Comparison of ENCODE assay signal across 12 mouse cellular contexts in the genomic region with DNA sequence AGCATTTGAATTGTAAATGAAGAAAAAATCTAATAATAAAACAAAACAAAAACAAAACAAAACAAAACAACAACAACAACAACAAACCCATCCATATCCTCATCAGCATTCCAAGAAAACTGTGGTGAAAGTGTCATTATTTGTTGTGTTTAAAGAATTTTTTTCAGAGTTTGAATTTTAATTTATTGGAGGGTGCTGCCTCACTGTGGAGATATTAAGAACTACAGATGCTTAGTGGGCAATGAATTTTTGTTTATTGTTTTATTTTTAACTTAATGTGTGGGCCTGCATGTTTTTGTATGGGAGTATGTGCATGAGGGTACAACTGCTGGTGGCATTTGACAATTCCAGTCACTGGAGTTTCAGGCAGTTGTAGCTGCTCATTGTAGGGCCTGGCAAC.
DNase-seq lines count a peak whose midpoint lies in the region; ATAC-seq and TF ChIP-seq lines count a peak whose summit lies in the region.
"Had no signal": no experiment of that assay in that cellular context is flagged by ENCODE, and none has a peak within 500 bp of the region (broad histone marks: within the 10 kb centered on the region; RNA-seq: fewer than 3 reads in every experiment).

No protein-coding gene starts in this region.

- H3K4me3 ChIP-seq in hindbrain, embryonic 11.5 days (ENCODE audit: low read depth, low read length): no peak overlapping the region
- H3K4me3 ChIP-seq in hindbrain, embryonic 16.5 days (ENCODE audit: low read length): no peak overlapping the region
- H3K4me3 ChIP-seq in liver, adult 2 months (ENCODE audit: insufficient read depth, low read depth, low read length): no peak overlapping the region
- H3K4me3 ChIP-seq in liver, embryonic 11.5 days (ENCODE audit: low read depth, low read length): no peak overlapping the region

- TF ChIP-seq CTCF in liver, adult 2 months (IDR thresholded peaks at IDR 0.05; ENCODE audit: low read depth, low read length): peak; percentile 13; the same call in 1 of the 2 replicates

- intact Hi-C loops in gastrocnemius, postnatal 36 days (cut with DNase I): no loop called here

- no peak overlapping the region for H3K27ac ChIP-seq in hindbrain, embryonic 11.5 days (ENCODE audit: low read depth, low read length)
- H3K27ac ChIP-seq in hindbrain, embryonic 16.5 days (ENCODE audit: low read depth, low read length): no peak overlapping the region
- no peak overlapping the region for H3K27ac ChIP-seq in liver, adult 2 months (replicated peaks; ENCODE audit: insufficient read depth, low read depth, low read length)
- no peak overlapping the region for H3K27ac ChIP-seq in liver, embryonic 11.5 days (ENCODE audit: low read depth, low read length)

- DNase-seq in cerebellum, adult 8-10 months: peak; percentile 24
- DNase-seq in cerebellum, adult 11-12 months: no peak
- no peak for DNase-seq in hindbrain, embryonic 11.5 days (ENCODE audit: low spot score)
- no peak for DNase-seq in liver, adult 2 months (ENCODE audit: extremely low read depth, low read depth, low spot score)
- DNase-seq in liver, embryonic 11.5 days (ENCODE audit: low spot score): no peak
- no peak for DNase-seq in gastrocnemius, postnatal 36 days
- DNase-seq: adrenal gland, adult 8-10 months; gastrocnemius, postnatal 10 days; kidney, adult 18-20 months; right cerebral cortex, postnatal 14 days had no signal

- ATAC-seq in hindbrain, embryonic 11.5 days (ENCODE audit: low FRiP score): 0 out of 2 replicates have a peak, but pooled peaks have one; percentile 30
- no peak for ATAC-seq in hindbrain, embryonic 16.5 days
- ATAC-seq in liver, embryonic 11.5 days (replicated peaks; ENCODE audit: low FRiP score): no peak
- ATAC-seq in megakaryocyte progenitor cell, adult 5-6 weeks (replicated peaks; ENCODE audit: poor library complexity): 0 out of 2 replicates have a peak, but pooled peaks have one; percentile 23

- H3K9ac ChIP-seq in hindbrain, embryonic 11.5 days (ENCODE audit: low read depth, low read length): no peak overlapping the region
- H3K9ac ChIP-seq in hindbrain, embryonic 16.5 days (ENCODE audit: low read depth, low read length): no peak overlapping the region
- H3K9ac ChIP-seq in liver, adult 2 months (ENCODE audit: low read depth, low read length): no peak overlapping the region
- no peak overlapping the region for H3K9ac ChIP-seq in liver, embryonic 11.5 days (ENCODE audit: low read depth, low read length)

- TF ChIP-seq POLR2A in liver, adult 2 months (IDR thresholded peaks at IDR 0.05; ENCODE audit: extremely low read depth, insufficient read depth, low read length): no peak

- H3K79me2 ChIP-seq in liver, adult 2 months (ENCODE audit: control insufficient read depth, insufficient read depth, low read length): no peaks in the 10 kb centered on the region

- H3K36me3 ChIP-seq in hindbrain, embryonic 11.5 days (ENCODE audit: control insufficient read depth, insufficient read depth, low read length): no peaks in the 10 kb centered on the region
- no peaks in the 10 kb centered on the region for H3K36me3 ChIP-seq in hindbrain, embryonic 16.5 days (ENCODE audit: control insufficient read depth, insufficient read depth, low read length)
- no peaks in the 10 kb centered on the region for H3K36me3 ChIP-seq in liver, adult 2 months (ENCODE audit: control insufficient read depth, insufficient read depth, low read length)
- H3K36me3 ChIP-seq in liver, embryonic 11.5 days (ENCODE audit: control insufficient read depth, insufficient read depth, low read length): no peaks in the 10 kb centered on the region

- H3K4me2 ChIP-seq in hindbrain, embryonic 11.5 days (replicated peaks; ENCODE audit: low read depth, low read length): no peak overlapping the region
- no peak overlapping the region for H3K4me2 ChIP-seq in hindbrain, embryonic 16.5 days (ENCODE audit: low read length)
- H3K4me2 ChIP-seq in liver, embryonic 11.5 days: no peak overlapping the region

- H3K27me3 ChIP-seq in hindbrain, embryonic 11.5 days (ENCODE audit: control insufficient read depth, insufficient read depth, low read length): no peaks in the 10 kb centered on the region
- H3K27me3 ChIP-seq in hindbrain, embryonic 16.5 days (replicated peaks; ENCODE audit: control insufficient read depth, insufficient read depth, low read length): no peaks in the 10 kb centered on the region
- no peaks in the 10 kb centered on the region for H3K27me3 ChIP-seq in liver, adult 2 months (ENCODE audit: control insufficient read depth, insufficient read depth, low read length)
- H3K27me3 ChIP-seq in liver, embryonic 11.5 days (replicated peaks; ENCODE audit: control insufficient read depth, insufficient read depth, low read length): no peaks in the 10 kb centered on the region

- no peaks in the 10 kb centered on the region for H3K4me1 ChIP-seq in hindbrain, embryonic 11.5 days (replicated peaks; ENCODE audit: control insufficient read depth, insufficient read depth, low read length)
- no peaks in the 10 kb centered on the region for H3K4me1 ChIP-seq in hindbrain, embryonic 16.5 days (ENCODE audit: control insufficient read depth, insufficient read depth, low read depth, low read length)
- H3K4me1 ChIP-seq in liver, adult 2 months (ENCODE audit: control insufficient read depth, insufficient read depth, low read length): no peaks in the 10 kb centered on the region
- no peaks in the 10 kb centered on the region for H3K4me1 ChIP-seq in liver, embryonic 11.5 days (replicated peaks; ENCODE audit: control insufficient read depth, insufficient read depth, low read length)

- no peaks in the 10 kb centered on the region for H3K9me3 ChIP-seq in hindbrain, embryonic 11.5 days (ENCODE audit: control insufficient read depth, low read length)
- H3K9me3 ChIP-seq in hindbrain, embryonic 16.5 days (ENCODE audit: control insufficient read depth, low read length): no peaks in the 10 kb centered on the region
- no peaks in the 10 kb centered on the region for H3K9me3 ChIP-seq in liver, embryonic 11.5 days (ENCODE audit: control insufficient read depth, low read length)

Comparison
In these comparisons a context has a peak if more than half of its experiments do, and no peak if none do; other contexts are left out.
1. ATAC-seq: peak in hindbrain, embryonic 11.5 days (single experiment) and megakaryocyte progenitor cell, adult 5-6 weeks (single experiment); none in hindbrain, embryonic 16.5 days (single experiment) and liver, embryonic 11.5 days (single experiment).